Mouse (Mus musculus) v-Abl transformed pro-B cells (cell line): ENCODE results near the gene Vmn1r230.

Experiments used
- in situ Hi-C, 2 experiments: fragments of 400-800 bp; cut with MboI; formaldehyde crosslinking; loops; one replicate each; pipeline ENCODE4 v1.15.1; 2025; ENCODE audit not compliant: unreplicated experiment in 2 of 2

Vmn1r230 gene

GRCm38 (mm10) chr17:20840144-20840543 is at the start of gene Vmn1r230:
Vmn1r230 (plus strand) TSS chr17:20840444.
- in situ Hi-C loops = no loop called here

- in situ Hi-C loops = no loop called here
Observed at GRCm38 (mm10) chr17:20811255-20811654, 29.0 kb upstream of the Vmn1r230 start, which contains the start of gene Vmn1r229. Vmn1r229 (plus strand) TSS chr17:20811555.
